Mouse (Mus musculus) ES-E14 (cell line): ENCODE measurements around the gene Atp10b. TPM values are rescaled to one million over a fixed set of nuclear protein-coding genes. Genes with fewer than 3 reads are reported as not detected.

ENCODE experiments used
- DNase-seq: peaks from one replicate; pipeline ENCODE4 v3.0.0-alpha.2; 2013; ENCODE audit warnings: low read depth, low spot score
- H3K27ac ChIP-seq: 2 replicates; pipeline ENCODE4 v1.5.1; 2012; ENCODE audit warnings: low read depth, mild to moderate bottlenecking, low read length, moderate library complexity, mixed read lengths; ENCODE audit not compliant: poor library complexity, insufficient read depth, severe bottlenecking
- H3K36me3 ChIP-seq: 2 replicates; pipeline ENCODE4 v1.6.1; 2012; ENCODE audit warnings: mild to moderate bottlenecking, low read length, moderate library complexity, mixed read lengths; ENCODE audit not compliant: control insufficient read depth, poor library complexity, insufficient read depth, severe bottlenecking
- H3K4me1 ChIP-seq, 2 experiments: fragments of 150-350 bp in 1 of 2; sonication (generic) in 1 of 2; 2 replicates each; pipeline ENCODE4 v1.6.1; 2012; ENCODE audit warnings: low read length in 2 of 2, mild to moderate bottlenecking in 1 of 2, mixed read lengths in 1 of 2; ENCODE audit not compliant: control insufficient read depth in 2 of 2, insufficient read depth in 2 of 2, poor library complexity in 1 of 2
- H3K4me3 ChIP-seq, 2 experiments: fragments of 150-350 bp in 1 of 2; sonication (generic) in 1 of 2; 2 replicates each; pipeline ENCODE4 v1.5.1; 2012; ENCODE audit warnings: low read length in 2 of 2, low read depth in 1 of 2, mild to moderate bottlenecking in 1 of 2, mixed read lengths in 1 of 2; ENCODE audit not compliant: insufficient read depth in 1 of 2, poor library complexity in 1 of 2, severe bottlenecking in 1 of 2
- H3K9ac ChIP-seq: 2 replicates; pipeline ENCODE4 v1.6.1; 2012; ENCODE audit warnings: low read depth, mild to moderate bottlenecking, low read length, mixed read lengths; ENCODE audit not compliant: poor library complexity, insufficient read depth, severe bottlenecking
- H3K9me3 ChIP-seq: fragments of 150-350 bp; sonication (generic); 2 replicates; pipeline ENCODE4 v1.6.1; 2012; ENCODE audit warnings: low read depth, mild to moderate bottlenecking, low read length; ENCODE audit not compliant: control insufficient read depth, insufficient read depth
- CHD2 ChIP-seq: IDR thresholded peaks from 2 replicates; pipeline ENCODE4 v1.6.1; 2014; ENCODE audit warnings: mild to moderate bottlenecking, low read depth, low read length, inconsistent platforms
- HCFC1 ChIP-seq: IDR thresholded peaks from 2 replicates; pipeline ENCODE4 v1.6.1; 2012; ENCODE audit warnings: low read length, inconsistent platforms, borderline replicate concordance; ENCODE audit not compliant: insufficient read depth
- MAFK ChIP-seq: IDR thresholded peaks from 2 replicates; pipeline ENCODE4 v1.6.1; 2014; ENCODE audit warnings: mild to moderate bottlenecking, low read depth, low read length, inconsistent platforms; ENCODE audit not compliant: insufficient read depth
- ZC3H11A ChIP-seq: IDR thresholded peaks from 2 replicates; pipeline ENCODE4 v1.6.1; 2012; ENCODE audit warnings: low read depth, mild to moderate bottlenecking, inconsistent platforms, low read length, borderline replicate concordance
- ZNF384 ChIP-seq: IDR thresholded peaks from 2 replicates; pipeline ENCODE4 v1.6.1; 2012; ENCODE audit warnings: low read depth, low read length, inconsistent platforms
- in situ Hi-C, 2 experiments: fragments of 600-800 bp; cut with MboI; formaldehyde crosslinking; loops; one replicate each; pipeline ENCODE4 v1.15.1; 2025; ENCODE audit warnings: low sequenced_read_pairs in 2 of 2, inconsistent platforms in 1 of 2; ENCODE audit not compliant: unreplicated experiment in 2 of 2
- total RNA-seq: library from RNA; depleted of rRNA; stranded (reverse); fragments of 300-350 nt; gene quantifications from 2 replicates; pipeline ENCODE4 v1.2.3, GENCODE M21; 2012

Gene Atp10b
- total RNA-seq, 1 experiment, result not detected

DNA sequence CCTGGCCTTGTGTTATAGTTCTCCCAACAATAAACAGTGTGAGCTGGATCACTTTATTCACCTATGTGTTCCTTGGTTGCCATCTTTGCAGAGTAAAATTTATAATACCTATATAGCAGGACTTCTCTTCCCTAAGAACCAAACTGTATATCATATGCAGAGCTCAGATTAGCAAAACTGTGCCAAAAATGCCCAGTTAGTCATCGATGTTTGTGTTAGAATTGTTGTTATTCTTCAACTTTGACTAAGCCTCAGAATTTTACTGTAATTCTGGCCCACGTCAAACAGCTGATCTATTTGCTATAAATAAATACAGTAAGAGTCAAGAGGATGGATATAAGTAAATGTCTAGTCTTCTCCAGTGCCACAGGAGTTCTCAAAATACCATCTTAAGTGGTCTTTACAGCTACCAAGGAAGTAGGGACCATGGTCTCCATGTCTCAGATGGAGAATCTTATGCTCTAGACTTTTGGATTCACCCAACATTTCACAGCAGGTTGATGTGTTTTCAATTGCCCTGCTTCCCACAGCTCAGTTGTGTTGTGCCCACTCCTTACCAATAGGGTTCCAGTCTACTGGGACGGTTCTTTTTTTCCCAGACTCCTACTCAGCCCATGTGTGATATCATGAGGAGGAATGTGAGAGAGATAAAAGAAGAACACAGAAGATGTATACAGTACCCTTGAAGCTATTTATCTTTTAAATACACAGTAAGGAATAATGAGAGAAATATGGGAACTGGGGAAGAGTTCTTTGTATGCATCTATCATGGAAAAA lies 40.3 kb downstream of the Atp10b start:
- Histone ChIP-seq H3K36me3 (no peaks in the 10 kb centered on the region), H3K4me3 (no peak overlapping the region), H3K9ac (no peak overlapping the region), H3K27ac (no peak overlapping the region), H3K4me1 (no peaks in the 10 kb centered on the region), H3K9me3 (no peaks in the 10 kb centered on the region)
- TF ChIP-seq HCFC1, result no peak
- no peak for TF ChIP-seq ZC3H11A
- TF ChIP-seq CHD2, result no peak
- no peak for TF ChIP-seq ZNF384
- TF ChIP-seq MAFK, result no peak
- no peak for DNase-seq
- in situ Hi-C loops, result no loop called here

DNA sequence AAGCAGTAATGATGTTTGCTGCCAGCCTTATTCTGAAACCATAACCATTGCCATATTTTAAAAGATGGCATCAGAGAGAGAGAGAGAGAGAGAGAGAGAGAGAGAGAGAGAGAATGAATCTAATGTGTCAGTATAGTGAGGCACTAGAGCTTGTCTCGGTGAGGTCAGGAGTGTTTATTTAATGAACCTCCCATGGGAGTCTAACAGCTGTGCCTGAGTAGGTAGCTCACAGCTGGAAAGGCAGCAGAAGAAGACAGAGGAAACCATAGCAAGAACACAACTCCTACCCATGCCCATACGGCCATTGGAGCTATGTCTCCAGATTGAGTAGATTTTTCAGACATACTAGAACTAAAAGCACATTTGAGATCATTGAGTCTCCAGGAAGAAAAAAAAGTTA lies 49.1 kb downstream of the Atp10b start:
- Histone ChIP-seq H3K36me3 (no peaks in the 10 kb centered on the region), H3K4me1 (no peaks in the 10 kb centered on the region), H3K9ac (no peak overlapping the region), H3K4me3 (no peak overlapping the region), H3K9me3 (no peaks in the 10 kb centered on the region), H3K27ac (no peak overlapping the region)
- no peak for TF ChIP-seq HCFC1
- DNase-seq, result no peak
- in situ Hi-C loops, result no loop called here

- DNase-seq, result no peak
- Histone ChIP-seq H3K9me3 (no peaks in the 10 kb centered on the region), H3K27ac (no peak overlapping the region), H3K4me1 (no peaks in the 10 kb centered on the region), H3K36me3 (no peaks in the 10 kb centered on the region), H3K9ac (no peak overlapping the region), H3K4me3 (no peak overlapping the region)
- in situ Hi-C loops, result no loop called here
- TF ChIP-seq MAFK (no peak), ZC3H11A (no peak), ZNF384 (no peak), CHD2 (no peak), HCFC1 (no peak)
Measured at GRCm38 (mm10) chr11:43199358-43199757, 49.7 kb downstream of the Atp10b start.

DNA sequence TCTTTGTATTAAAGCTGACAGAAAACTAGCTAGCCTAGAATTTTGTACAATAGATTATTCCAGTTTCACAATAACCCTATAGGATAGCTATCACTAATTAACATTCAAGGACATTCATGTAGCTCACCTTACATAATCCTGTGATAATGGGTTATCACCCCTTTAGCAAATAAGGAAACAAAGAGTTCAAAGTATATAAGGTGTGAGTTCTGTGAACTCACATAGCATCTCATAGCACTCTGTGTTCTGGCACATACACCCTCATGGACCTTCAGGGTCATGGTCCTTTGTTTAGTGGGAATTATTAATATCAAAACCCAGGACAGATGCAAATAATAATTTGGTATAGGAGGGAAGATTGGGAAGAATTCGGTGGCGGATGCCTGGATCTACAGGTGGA lies 50.4 kb downstream of the Atp10b start:
- TF ChIP-seq ZNF384 (no peak), HCFC1 (no peak), ZC3H11A (no peak), MAFK (no peak), CHD2 (no peak)
- no peak overlapping the region for H3K9ac ChIP-seq
- no peaks in the 10 kb centered on the region for H3K4me1 ChIP-seq
- H3K4me3 ChIP-seq, result no peak overlapping the region
- no peaks in the 10 kb centered on the region for H3K36me3 ChIP-seq
- no peak for DNase-seq
- no peaks in the 10 kb centered on the region for H3K9me3 ChIP-seq
- no peak overlapping the region for H3K27ac ChIP-seq
- in situ Hi-C loops, result no loop called here

GRCm38 (mm10) chr11:43203580-43203979 lies 53.9 kb downstream of the Atp10b start:
- Histone ChIP-seq H3K9me3 (no peaks in the 10 kb centered on the region), H3K36me3 (no peaks in the 10 kb centered on the region), H3K27ac (no peak overlapping the region), H3K4me1 (no peaks in the 10 kb centered on the region), H3K9ac (no peak overlapping the region), H3K4me3 (no peak overlapping the region)
- in situ Hi-C loops, result no loop called here
- TF ChIP-seq HCFC1, result no peak
- no peak for TF ChIP-seq CHD2
- TF ChIP-seq ZC3H11A, result no peak
- no peak for TF ChIP-seq ZNF384
- no peak for TF ChIP-seq MAFK
- no peak for DNase-seq
